Mouse (Mus musculus) kidney, postnatal 0 days (tissue): ENCODE measurements at regions not wholly inside any gene's neighbourhood (a gene's known extent, or its start where the extent isn't known, plus 50 kb on each side); places are given as distances from the start of the nearest gene placed in this dataset.

ENCODE experiments used
- ATAC-seq: fragments of 200-750 bp; cut with Nextera tagmentation; replicated peaks from 2 replicates; pipeline ENCODE4 v1.8.0; 2017; ENCODE audit warnings: low read depth, moderate number of reproducible peaks, moderate TSS enrichment, moderate library complexity; ENCODE audit not compliant: low FRiP score
- DNase-seq: peaks from one replicate; pipeline ENCODE4 v3.0.0-alpha.2; 2016; ENCODE audit warnings: low spot score
- H3K27ac ChIP-seq: fragments of 300-500 bp; sonication (generic); 2 replicates; pipeline ENCODE4 v1.5.1; 2014; ENCODE audit warnings: mild to moderate bottlenecking
- H3K27me3 ChIP-seq: fragments of 300-500 bp; sonication (generic); 2 replicates; pipeline ENCODE4 v1.6.1; 2014; ENCODE audit warnings: low read length, mixed read lengths; ENCODE audit not compliant: insufficient read depth
- H3K36me3 ChIP-seq: fragments of 300-500 bp; sonication (generic); 2 replicates; pipeline ENCODE4 v1.6.1; 2014; ENCODE audit warnings: low read length, mixed read lengths; ENCODE audit not compliant: insufficient read depth
- H3K4me1 ChIP-seq: fragments of 300-500 bp; sonication (generic); replicated peaks from 2 replicates; pipeline ENCODE4 v1.6.1; 2014; ENCODE audit warnings: antibody characterized with exemption, low read length, mixed read lengths; ENCODE audit not compliant: insufficient read depth
- H3K4me2 ChIP-seq: fragments of 300-500 bp; sonication (generic); 2 replicates; pipeline ENCODE4 v1.6.1; 2014; ENCODE audit warnings: mild to moderate bottlenecking, low read length, moderate library complexity, mixed read lengths
- H3K4me3 ChIP-seq: fragments of 300-500 bp; sonication (generic); replicated peaks from 2 replicates; pipeline ENCODE4 v1.5.1; 2014; ENCODE audit warnings: low read depth, low read length
- H3K9ac ChIP-seq: fragments of 300-500 bp; sonication (generic); 2 replicates; pipeline ENCODE4 v1.6.1; 2014; ENCODE audit warnings: low read depth, low read length
- H3K9me3 ChIP-seq: fragments of 300-500 bp; sonication (generic); replicated peaks from 2 replicates; pipeline ENCODE4 v1.6.1; 2016; ENCODE audit warnings: low read length, inconsistent platforms, mixed read lengths
- CTCF ChIP-seq: IDR thresholded peaks from 2 replicates; pipeline ENCODE4 v1.5.1; 2016; ENCODE audit warnings: antibody characterized with exemption, low read depth, mild to moderate bottlenecking, moderate library complexity
- WGBS: fragments of 180-500 bp; shearing (Covaris S2); extraction: QIAGEN DNeasy Blood & Tissue Kit; methylation state at CpG from one replicate; pipeline ENCODE4 v1.1.7; 2014; 5-methylcytosine and 5-hydroxymethylcytosine counted together

DNA sequence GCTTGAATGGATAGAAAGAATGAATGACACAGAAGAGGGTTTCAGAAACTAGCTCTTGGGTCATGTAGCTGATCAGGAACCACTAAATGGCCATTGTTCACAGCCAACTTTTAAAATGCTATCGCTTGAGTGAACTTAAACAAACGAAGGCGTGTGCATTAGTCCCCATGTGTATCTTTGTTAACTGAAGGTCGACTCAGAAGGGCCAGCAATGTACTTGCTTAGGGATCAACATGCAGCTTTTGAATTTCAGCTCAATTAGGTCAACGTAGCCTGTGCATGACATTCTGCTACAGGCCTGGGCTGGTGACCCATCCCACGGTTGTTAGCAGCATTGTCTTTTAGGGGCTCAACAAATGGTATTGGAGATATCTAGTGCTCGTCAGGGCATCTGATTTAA is 127.1 kb upstream of the Pik3r1 start:
- no peaks in the 10 kb centered on the region for H3K9me3 ChIP-seq
- H3K36me3 ChIP-seq = no peaks in the 10 kb centered on the region
- no peak overlapping the region for H3K27ac ChIP-seq
- 71% methylated on average over 7 of the region's 7 CpGs for WGBS
- H3K27me3 ChIP-seq = no peaks in the 10 kb centered on the region
- no peak overlapping the region for H3K4me2 ChIP-seq
- no peak overlapping the region for H3K4me3 ChIP-seq
- ATAC-seq (no peak), DNase-seq (no peak)
- H3K4me1 ChIP-seq = 0 out of 2 replicates have a peak, but pooled peaks cover 4% of the 10 kb centered on the region
- H3K9ac ChIP-seq = no peak overlapping the region
- TF ChIP-seq CTCF = no peak

DNA sequence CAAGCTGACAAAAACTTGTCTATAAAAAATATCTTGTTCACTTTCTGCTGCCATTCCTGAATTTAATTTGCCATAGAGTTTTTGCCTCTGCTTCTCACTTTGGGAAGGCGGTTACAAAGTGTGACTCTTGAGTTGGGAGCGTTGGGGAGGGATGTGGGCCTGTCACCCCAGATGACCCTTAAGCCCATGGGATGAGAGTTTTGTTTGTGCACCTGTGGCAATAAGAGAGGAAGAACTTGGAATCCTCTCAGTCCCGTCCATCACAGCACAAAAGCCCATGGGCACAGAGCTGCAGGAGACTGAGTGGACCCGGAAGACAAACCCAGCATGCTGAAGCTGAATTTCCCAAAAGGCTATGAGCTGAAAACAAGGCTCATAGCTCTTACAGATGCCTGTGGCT is 127.7 kb upstream of the Pik3r1 start:
- no peak overlapping the region for H3K4me3 ChIP-seq
- whole genome bisulfite sequencing = 59% methylated on average over 4 of the region's 4 CpGs
- ATAC-seq = no peak
- no peaks in the 10 kb centered on the region for H3K27me3 ChIP-seq
- no peak overlapping the region for H3K9ac ChIP-seq
- DNase-seq = no peak
- H3K27ac ChIP-seq = no peak overlapping the region
- TF ChIP-seq CTCF = no peak
- H3K4me1 ChIP-seq = 0 out of 2 replicates have a peak, but pooled peaks cover 4% of the 10 kb centered on the region
- no peaks in the 10 kb centered on the region for H3K9me3 ChIP-seq
- H3K4me2 ChIP-seq = no peak overlapping the region
- no peaks in the 10 kb centered on the region for H3K36me3 ChIP-seq

DNA sequence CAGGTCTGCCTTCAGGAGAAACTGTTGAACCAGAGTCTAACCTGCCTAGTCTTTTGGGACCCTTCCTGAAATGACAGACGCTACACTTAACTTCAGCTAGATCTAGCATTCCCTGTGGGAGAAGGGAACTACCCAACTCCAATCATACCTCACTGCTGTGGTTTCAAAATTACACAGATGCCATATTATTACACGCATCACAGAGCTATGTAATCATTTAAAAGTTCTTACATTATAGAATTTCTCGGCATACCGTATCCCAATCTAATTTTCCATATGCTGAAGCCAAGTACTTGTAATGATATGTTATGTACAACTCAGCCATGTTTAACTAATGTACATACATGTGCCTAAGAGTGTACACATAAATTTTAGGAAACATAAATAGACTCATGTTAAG is 128.9 kb upstream of the Pik3r1 start:
- no peak overlapping the region for H3K4me3 ChIP-seq
- H3K36me3 ChIP-seq = no peaks in the 10 kb centered on the region
- ATAC-seq (no peak), DNase-seq (no peak)
- H3K4me2 ChIP-seq = no peak overlapping the region
- no peaks in the 10 kb centered on the region for H3K4me1 ChIP-seq
- 91% methylated on average over 4 of the region's 4 CpGs for WGBS
- H3K27me3 ChIP-seq = no peaks in the 10 kb centered on the region
- no peak overlapping the region for H3K27ac ChIP-seq
- no peaks in the 10 kb centered on the region for H3K9me3 ChIP-seq
- no peak overlapping the region for H3K9ac ChIP-seq
- TF ChIP-seq CTCF = no peak

DNA sequence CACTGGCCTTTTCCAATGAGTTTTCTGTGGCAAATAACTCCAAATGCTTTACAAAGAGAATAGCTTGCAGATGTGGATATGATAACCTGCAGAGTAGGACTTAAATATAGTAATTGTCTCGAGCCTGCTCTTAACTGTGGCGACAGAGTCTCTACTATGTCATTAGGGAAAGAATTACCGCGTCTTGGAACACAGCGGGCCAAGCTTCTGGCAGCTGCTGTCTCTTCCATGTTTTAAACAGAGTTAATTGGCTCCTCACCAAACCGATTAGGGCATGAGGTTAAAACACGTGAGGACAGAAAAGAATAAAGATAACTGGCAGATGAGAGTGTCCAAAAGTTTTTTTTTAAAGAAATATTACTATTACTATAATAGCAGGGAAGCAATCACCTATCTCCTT is 134.2 kb upstream of the Pik3r1 start:
- WGBS = 75% methylated on average over 7 of the region's 7 CpGs
- Histone ChIP-seq H3K27me3 (no peaks in the 10 kb centered on the region), H3K9ac (no peak overlapping the region), H3K9me3 (no peaks in the 10 kb centered on the region), H3K4me2 (no peak overlapping the region), H3K4me3 (no peak overlapping the region), H3K4me1 (no peaks in the 10 kb centered on the region), H3K27ac (no peak overlapping the region), H3K36me3 (no peaks in the 10 kb centered on the region)
- no peak for TF ChIP-seq CTCF
- DNase-seq = no peak
- no peak for ATAC-seq

DNA sequence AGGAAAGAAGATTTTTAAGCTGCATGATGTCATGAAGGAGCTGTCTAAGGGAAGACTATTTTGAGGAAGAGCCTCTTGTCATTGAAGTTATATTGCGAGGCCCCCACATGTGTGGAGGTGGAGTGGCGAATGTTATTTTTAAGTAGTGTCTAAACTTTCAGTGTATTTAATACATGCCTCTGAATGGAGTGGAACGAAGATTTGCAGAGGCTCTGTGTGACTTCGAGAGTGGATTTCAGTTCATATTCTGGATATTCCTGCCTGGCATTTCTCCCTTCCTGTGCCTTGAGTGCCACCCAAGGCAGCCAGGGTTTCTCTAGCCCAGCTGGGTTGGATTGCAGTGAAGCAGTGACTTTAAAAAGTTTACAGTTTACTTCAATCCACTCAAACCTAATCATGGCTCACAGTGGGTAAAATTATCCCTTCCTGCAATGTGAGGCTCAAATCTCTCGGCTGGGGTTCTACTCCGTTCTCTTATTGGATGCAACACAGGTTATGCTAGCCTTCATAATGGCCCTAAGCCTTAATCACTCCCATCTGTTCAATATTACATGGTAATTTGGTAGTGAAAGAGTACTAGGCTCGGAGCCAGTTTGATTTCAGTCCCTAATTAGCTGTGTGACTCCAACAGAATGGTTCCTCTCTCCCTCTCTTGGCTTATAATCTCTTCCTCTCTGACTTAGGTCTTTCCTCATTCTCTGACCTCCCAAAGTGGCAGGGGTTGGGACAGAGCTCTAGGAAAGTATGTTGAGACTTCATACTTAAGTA is 138.1 kb upstream of the Pik3r1 start:
- Histone ChIP-seq H3K9ac (no peak overlapping the region), H3K4me2 (no peak overlapping the region), H3K36me3 (no peaks in the 10 kb centered on the region), H3K27ac (no peak overlapping the region), H3K4me3 (no peak overlapping the region), H3K4me1 (no peaks in the 10 kb centered on the region), H3K9me3 (no peaks in the 10 kb centered on the region), H3K27me3 (no peaks in the 10 kb centered on the region)
- 83% methylated on average over 7 of the region's 7 CpGs for WGBS
- DNase-seq (no peak), ATAC-seq (no peak)
- TF ChIP-seq CTCF = no peak

DNA sequence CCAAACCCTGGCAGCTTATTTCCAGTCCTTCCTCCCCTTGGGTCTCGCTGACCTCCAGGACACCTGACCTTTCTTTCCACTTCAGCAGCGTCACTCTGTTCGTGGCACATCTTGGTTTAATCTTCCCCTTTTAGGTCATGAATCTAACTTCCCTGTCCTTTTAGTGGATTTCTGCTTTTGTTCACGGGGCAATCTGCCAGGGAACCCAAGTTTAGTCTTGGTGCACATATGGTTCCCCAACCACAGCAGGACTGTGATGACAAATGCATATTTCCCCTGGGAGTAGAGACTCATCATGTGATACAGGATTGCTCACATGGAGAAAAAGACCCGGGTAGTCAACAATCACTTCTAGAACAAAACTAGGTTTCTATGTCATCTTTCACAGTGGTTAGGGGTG is 141.0 kb upstream of the Pik3r1 start:
- no peaks in the 10 kb centered on the region for H3K9me3 ChIP-seq
- no peak overlapping the region for H3K4me3 ChIP-seq
- no peak overlapping the region for H3K27ac ChIP-seq
- no peak overlapping the region for H3K9ac ChIP-seq
- ATAC-seq = no peak
- no peak for TF ChIP-seq CTCF
- H3K27me3 ChIP-seq = no peaks in the 10 kb centered on the region
- H3K4me1 ChIP-seq = no peaks in the 10 kb centered on the region
- 58% methylated on average over 5 of the region's 5 CpGs for WGBS
- DNase-seq = no peak
- H3K4me2 ChIP-seq = no peak overlapping the region
- H3K36me3 ChIP-seq = no peaks in the 10 kb centered on the region

DNA sequence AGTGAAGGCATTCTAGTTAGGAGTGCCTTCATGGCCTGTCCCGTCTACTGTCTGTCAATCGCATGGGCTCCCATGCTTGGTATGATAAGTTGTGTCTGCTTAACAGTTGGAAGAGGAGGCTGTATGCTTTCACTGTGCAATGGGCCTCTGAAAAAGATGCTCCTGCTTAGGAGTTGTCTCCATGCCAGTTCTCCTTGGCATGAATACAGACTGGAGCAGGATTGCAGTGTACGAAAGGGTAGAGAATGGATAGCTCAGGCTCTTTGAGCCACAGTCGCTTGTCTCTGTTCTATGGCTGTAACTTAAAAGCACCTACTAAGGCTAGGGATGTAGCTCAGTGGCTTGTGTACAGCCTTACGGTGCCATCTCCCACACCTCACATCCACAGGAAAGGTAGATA is 142.7 kb upstream of the Pik3r1 start:
- H3K9ac ChIP-seq = no peak overlapping the region
- H3K36me3 ChIP-seq = no peaks in the 10 kb centered on the region
- H3K9me3 ChIP-seq = no peaks in the 10 kb centered on the region
- 97% methylated on average over 5 of the region's 5 CpGs for WGBS
- no peak for ATAC-seq
- DNase-seq = no peak
- H3K27ac ChIP-seq = no peak overlapping the region
- no peak for TF ChIP-seq CTCF
- H3K27me3 ChIP-seq = no peaks in the 10 kb centered on the region
- H3K4me1 ChIP-seq = no peaks in the 10 kb centered on the region; the same call in 1 of the 2 replicates
- H3K4me2 ChIP-seq = no peak overlapping the region
- H3K4me3 ChIP-seq = no peak overlapping the region
